Mouse (Mus musculus) forebrain, embryonic 10.5 days (tissue): ENCODE data around the gene Tceal6. TPM values are rescaled to one million over a fixed set of nuclear protein-coding genes. Genes with fewer than 3 reads are reported as not detected.
"Not testable (repeated sequence)": the region's sequence is repeated elsewhere in the genome, so short reads cannot be mapped to it uniquely, and the experiment has no call there.

Experiments
- DNase-seq: peaks from one replicate; pipeline ENCODE4 v3.0.0-alpha.2; 2017; ENCODE audit warnings: low spot score; ENCODE audit errors: extremely low spot score
- H3K27ac ChIP-seq: fragments of 300-500 bp; sonication (generic); 2 replicates; pipeline ENCODE4 v1.5.1; 2016; ENCODE audit warnings: mild to moderate bottlenecking
- H3K27me3 ChIP-seq: fragments of 300-500 bp; sonication (generic); 2 replicates; pipeline ENCODE4 v1.6.1; 2016; ENCODE audit warnings: mild to moderate bottlenecking; ENCODE audit not compliant: poor library complexity, severe bottlenecking
- H3K36me3 ChIP-seq: fragments of 300-500 bp; sonication (generic); replicated peaks from 2 replicates; pipeline ENCODE4 v1.6.1; 2016; ENCODE audit warnings: mild to moderate bottlenecking, moderate library complexity
- H3K4me1 ChIP-seq: fragments of 300-500 bp; sonication (generic); 2 replicates; pipeline ENCODE4 v1.6.1; 2016
- H3K4me3 ChIP-seq: fragments of 300-500 bp; sonication (generic); 2 replicates; pipeline ENCODE4 v1.5.1; 2016; ENCODE audit warnings: mild to moderate bottlenecking, moderate library complexity
- H3K9me3 ChIP-seq: fragments of 300-500 bp; sonication (generic); 2 replicates; pipeline ENCODE4 v1.6.1; 2016; ENCODE audit warnings: mild to moderate bottlenecking, moderate library complexity
- WGBS: fragments of 180-500 bp; shearing (Covaris S2); methylation state at CpG from one replicate; pipeline ENCODE4 v1.1.7; 2016; 5-methylcytosine and 5-hydroxymethylcytosine counted together
- polyA plus RNA-seq: library from polyadenylated mRNA; unstranded; fragments of >200 nt; fragmentation: Nextera tagmentation; extraction: Ambion mirVana; gene quantifications from 2 replicates; pipeline ENCODE4 v1.2.1, GENCODE M21; 2016

Tceal6 gene
- 1.4 and 1.9 TPM in 2 replicates for polyA plus RNA-seq

- Histone ChIP-seq H3K4me3 (peak within 1 kb of the TSS; percentile 51), H3K9me3 (no peaks in the 10 kb centered on the region), H3K4me1 (peaks cover 3% of the 10 kb centered on the region; the same call in 1 of the 2 replicates), H3K27me3 (peaks cover 44% of the 10 kb centered on the region), H3K36me3 (no peaks in the 10 kb centered on the region), H3K27ac (no peak within 1 kb of the TSS)
- 20% methylated on average over 13 of the region's 13 CpGs for WGBS
- no peak for DNase-seq
Measured at GRCm38 (mm10) chrX:135210436-135211221, at the start of gene Tceal6. TSS of gene Tceal6 (minus strand) at chrX:135210687.

GRCm38 (mm10) chrX:135209773-135210435 is 583 bp downstream of the Tceal6 start:
- not testable (repeated sequence) for H3K27ac ChIP-seq, DNase-seq, H3K36me3 ChIP-seq, H3K9me3 ChIP-seq, H3K4me1 ChIP-seq
- peak overlapping the region; percentile 51 for H3K4me3 ChIP-seq
- H3K27me3 ChIP-seq: peaks cover 44% of the 10 kb centered on the region
- 24% methylated on average over 20 of the region's 21 CpGs for WGBS

- H3K27me3 ChIP-seq, H3K36me3 ChIP-seq, H3K9me3 ChIP-seq, H3K4me1 ChIP-seq, DNase-seq, H3K27ac ChIP-seq, H3K4me3 ChIP-seq: not testable (repeated sequence)
- no CpG with 5 or more reads among the region's 6 CpGs for WGBS
Measured at GRCm38 (mm10) chrX:135189924-135190323, 20.6 kb downstream of the Tceal6 start.

- H3K27me3 ChIP-seq, H3K9me3 ChIP-seq, DNase-seq, H3K27ac ChIP-seq, H3K4me3 ChIP-seq, H3K36me3 ChIP-seq, H3K4me1 ChIP-seq: not testable (repeated sequence)
- WGBS: no CpG with 5 or more reads among the region's 3 CpGs
Measured at GRCm38 (mm10) chrX:135188661-135189060, 21.8 kb downstream of the Tceal6 start.

GRCm38 (mm10) chrX:135177532-135177931 is 33.0 kb downstream of the Tceal6 start, which contains the start of gene Gm15023:
TSS of gene Gm15023 (minus strand) at chrX:135177632.
- H3K9me3 ChIP-seq, H3K27ac ChIP-seq, H3K27me3 ChIP-seq, H3K4me3 ChIP-seq, H3K4me1 ChIP-seq, H3K36me3 ChIP-seq, DNase-seq: not testable (repeated sequence)
- 98% methylated on average over 5 of the region's 14 CpGs for WGBS

Other genes starting within 250 kb of the Tceal6 start
- gene Nxf2, start 245.9 kb downstream of the Tceal6 start, polyA plus RNA-seq: 0.23 and 0.48 TPM in 2 replicates
- 4.0 and 4.3 TPM in 2 replicates for gene Zmat1, start 201.5 kb downstream of the Tceal6 start, polyA plus RNA-seq
- not detected in 2 replicates for gene Gm15023, start 33.1 kb downstream of the Tceal6 start, polyA plus RNA-seq
- not detected in 2 replicates for gene Pramel3, start 91.6 kb upstream of the Tceal6 start, polyA plus RNA-seq
- not detected in 2 replicates for gene Gm5128, start 162.6 kb upstream of the Tceal6 start, polyA plus RNA-seq
- not detected in 2 replicates for gene Gm7903, start 223.1 kb upstream of the Tceal6 start, polyA plus RNA-seq